Mouse (Mus musculus): ENCODE data around the gene Scamp5.

DNA sequence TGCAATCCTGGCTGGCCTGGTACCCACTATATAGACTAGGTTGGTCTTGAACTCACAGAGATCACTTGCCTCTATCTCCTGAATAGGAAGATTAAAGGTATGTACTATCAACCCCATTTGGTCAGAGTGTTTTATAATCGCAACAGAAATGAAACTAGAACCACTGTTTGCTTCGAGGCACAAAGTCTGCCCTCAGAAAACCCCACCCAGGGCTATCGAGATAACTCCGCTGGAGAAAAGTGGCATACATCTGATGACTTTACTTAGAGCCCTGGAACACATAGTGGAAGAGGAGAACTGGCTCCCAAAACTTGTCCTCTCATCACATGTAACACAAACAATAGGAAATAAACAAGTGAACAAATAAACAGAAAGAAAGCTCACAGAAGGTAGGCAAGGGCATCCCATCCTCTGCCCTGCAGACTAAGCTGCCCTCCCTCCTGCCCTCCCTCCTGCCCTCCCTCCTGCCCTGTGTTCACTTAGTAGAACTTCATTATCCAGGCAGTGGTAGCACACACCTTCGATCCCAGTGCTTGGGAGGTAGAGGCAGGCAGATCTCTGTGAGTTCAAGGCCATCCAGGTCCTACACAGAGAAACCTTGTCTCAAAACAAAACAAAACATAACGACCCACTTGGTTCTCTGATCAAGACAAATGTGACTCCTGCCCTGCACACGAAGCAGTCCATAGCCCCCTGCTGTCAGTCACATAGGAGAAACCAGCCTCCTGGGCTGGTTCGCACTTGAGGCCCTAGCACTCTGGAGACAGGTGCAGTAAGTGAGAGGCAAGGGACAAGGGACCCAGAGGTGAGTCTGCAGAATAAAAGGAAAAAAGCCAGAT is 15.0 kb downstream of the Scamp5 start:
- no peak for TF ChIP-seq POLR2A (IDR thresholded peaks at IDR 0.05; ENCODE audit: borderline replicate concordance, control insufficient read depth, low read depth, low read length)
- TF ChIP-seq CTCF (IDR thresholded peaks at IDR 0.05; ENCODE audit: control insufficient read depth, insufficient read depth, low read length): no peak
